Mouse (Mus musculus) liver, adult 2 months (tissue): ENCODE results near the gene Olfr1274-ps. TPM values are rescaled to one million over a fixed set of nuclear protein-coding genes. Genes with fewer than 3 reads are reported as not detected.

Experiments
- DNase-seq: peaks from one replicate; pipeline ENCODE4 v3.0.0-alpha.2; 2011; ENCODE audit warnings: low read depth, low spot score; ENCODE audit errors: extremely low read depth
- H3K27ac ChIP-seq: fragments of 200-500 bp; replicated peaks from 2 replicates; pipeline ENCODE4 v1.5.1; 2012; ENCODE audit warnings: low read depth, mild to moderate bottlenecking, control low read depth, inconsistent platforms, low read length; ENCODE audit not compliant: insufficient read depth
- H3K27me3 ChIP-seq: fragments of 200-500 bp; 2 replicates; pipeline ENCODE4 v1.6.1; 2012; ENCODE audit warnings: mild to moderate bottlenecking, moderate library complexity, low read length, inconsistent platforms; ENCODE audit not compliant: control insufficient read depth, insufficient read depth
- H3K36me3 ChIP-seq: fragments of 200-500 bp; 2 replicates; pipeline ENCODE4 v1.6.1; 2012; ENCODE audit warnings: low read length, inconsistent platforms; ENCODE audit not compliant: control insufficient read depth, insufficient read depth
- H3K4me1 ChIP-seq: fragments of 200-500 bp; 2 replicates; pipeline ENCODE4 v1.6.1; 2011; ENCODE audit warnings: low read length; ENCODE audit not compliant: control insufficient read depth, insufficient read depth
- H3K4me3 ChIP-seq: fragments of 200-500 bp; 2 replicates; pipeline ENCODE4 v1.5.1; 2011; ENCODE audit warnings: low read depth, mild to moderate bottlenecking, control low read depth, low read length, moderate library complexity; ENCODE audit not compliant: insufficient read depth
- H3K79me2 ChIP-seq: fragments of 200-500 bp; 2 replicates; pipeline ENCODE4 v1.6.1; 2012; ENCODE audit warnings: inconsistent platforms, mild to moderate bottlenecking, low read length, moderate library complexity; ENCODE audit not compliant: control insufficient read depth, insufficient read depth
- H3K9ac ChIP-seq: fragments of 200-500 bp; 2 replicates; pipeline ENCODE4 v1.6.1; 2012; ENCODE audit warnings: low read depth, mild to moderate bottlenecking, control low read depth, inconsistent platforms, low read length
- CTCF ChIP-seq: fragments of 200-500 bp; IDR thresholded peaks from 2 replicates; pipeline ENCODE4 v1.5.1; 2011; ENCODE audit warnings: low read depth, low read length, control low read depth
- POLR2A ChIP-seq: fragments of 200-500 bp; IDR thresholded peaks from 2 replicates; pipeline ENCODE4 v1.6.1; 2011; ENCODE audit warnings: low read length, control low read depth; ENCODE audit not compliant: insufficient read depth; ENCODE audit errors: extremely low read depth
- WGBS: fragments of 180-500 bp; shearing (Covaris S2); methylation state at CpG from one replicate; pipeline ENCODE4 v1.1.7; 2018; 5-methylcytosine and 5-hydroxymethylcytosine counted together
- polyA plus RNA-seq: library from polyadenylated mRNA; depleted of rRNA; stranded (reverse); fragments of >200 nt; gene quantifications from 2 replicates; pipeline ENCODE4 v1.2.3, GENCODE M21; 2012; rRNA removed
- total RNA-seq: library from RNA; depleted of rRNA; stranded (reverse); fragments of >200 nt; gene quantifications from 2 replicates; pipeline ENCODE4 v1.2.3, GENCODE M21; 2014; rRNA removed

Olfr1274-ps gene
- total and polyA plus RNA-seq, 2 experiments: not detected

- no peaks in the 10 kb centered on the region for H3K27me3 ChIP-seq
- H3K4me1 ChIP-seq: no peaks in the 10 kb centered on the region
- 91% methylated on average over 3 of the region's 3 CpGs for WGBS
- no peak overlapping the region for H3K9ac ChIP-seq
- no peak for TF ChIP-seq CTCF
- TF ChIP-seq POLR2A: no peak
- H3K36me3 ChIP-seq: peaks cover 50% of the 10 kb centered on the region
- DNase-seq: no peak
- no peak overlapping the region for H3K27ac ChIP-seq
- H3K79me2 ChIP-seq: no peaks in the 10 kb centered on the region
- no peak overlapping the region for H3K4me3 ChIP-seq
Measured at GRCm38 (mm10) chr2:90452380-90452779, 53.9 kb downstream of the Olfr1274-ps start.

Other genes with a start within 250 kb of the Olfr1274-ps start
- not detected in 2 replicates for gene Olfr1270, start 245.6 kb upstream of the Olfr1274-ps start, total RNA-seq
- gene Olfr1270, start 245.6 kb upstream of the Olfr1274-ps start, polyA plus RNA-seq: not detected in 2 replicates
- gene Olfr1506, start 174.2 kb upstream of the Olfr1274-ps start, total RNA-seq: not detected in 2 replicates
- gene Olfr1506, start 174.2 kb upstream of the Olfr1274-ps start, polyA plus RNA-seq: not detected in 2 replicates
- not detected in 2 replicates for gene Olfr142, start 141.1 kb upstream of the Olfr1274-ps start, total RNA-seq
- gene Olfr142, start 141.1 kb upstream of the Olfr1274-ps start, polyA plus RNA-seq: not detected in 2 replicates
- not detected in 2 replicates for gene Olfr1271, start 127.7 kb upstream of the Olfr1274-ps start, total RNA-seq
- gene Olfr1271, start 127.7 kb upstream of the Olfr1274-ps start, polyA plus RNA-seq: not detected in 2 replicates
- not detected in 2 replicates for gene Olfr1272, start 105.8 kb upstream of the Olfr1274-ps start, total RNA-seq
- gene Olfr1272, start 105.8 kb upstream of the Olfr1274-ps start, polyA plus RNA-seq: not detected in 2 replicates
- gene Gm13769, start 76.5 kb upstream of the Olfr1274-ps start, total RNA-seq: not detected in 2 replicates
- gene Gm13769, start 76.5 kb upstream of the Olfr1274-ps start, polyA plus RNA-seq: not detected in 2 replicates
- 35.2 and 43.3 TPM in 2 replicates for gene Ptprj, start 182.0 kb downstream of the Olfr1274-ps start, total RNA-seq
- gene Ptprj, start 182.0 kb downstream of the Olfr1274-ps start, polyA plus RNA-seq: 12.1 and 14.0 TPM in 2 replicates